Mouse (Mus musculus) ES-E14 (cell line): ENCODE measurements around the gene Fam184b. TPM values are rescaled to one million over a fixed set of nuclear protein-coding genes. Genes with fewer than 3 reads are reported as not detected.
A peak's percentile ranks its signal among the peaks of the same experiment; 100 is the strongest.

Source experiments
- DNase-seq: peaks from one replicate; pipeline ENCODE4 v3.0.0-alpha.2; 2013; ENCODE audit warnings: low read depth, low spot score
- H3K27ac ChIP-seq: 2 replicates; pipeline ENCODE4 v1.5.1; 2012; ENCODE audit warnings: low read depth, mild to moderate bottlenecking, low read length, moderate library complexity, mixed read lengths; ENCODE audit not compliant: poor library complexity, insufficient read depth, severe bottlenecking
- H3K36me3 ChIP-seq: 2 replicates; pipeline ENCODE4 v1.6.1; 2012; ENCODE audit warnings: mild to moderate bottlenecking, low read length, moderate library complexity, mixed read lengths; ENCODE audit not compliant: control insufficient read depth, poor library complexity, insufficient read depth, severe bottlenecking
- H3K4me1 ChIP-seq, 2 experiments: fragments of 150-350 bp in 1 of 2; sonication (generic) in 1 of 2; 2 replicates each; pipeline ENCODE4 v1.6.1; 2012; ENCODE audit warnings: low read length in 2 of 2, mild to moderate bottlenecking in 1 of 2, mixed read lengths in 1 of 2; ENCODE audit not compliant: control insufficient read depth in 2 of 2, insufficient read depth in 2 of 2, poor library complexity in 1 of 2
- H3K4me3 ChIP-seq, 2 experiments: fragments of 150-350 bp in 1 of 2; sonication (generic) in 1 of 2; 2 replicates each; pipeline ENCODE4 v1.5.1; 2012; ENCODE audit warnings: low read length in 2 of 2, low read depth in 1 of 2, mild to moderate bottlenecking in 1 of 2, mixed read lengths in 1 of 2; ENCODE audit not compliant: insufficient read depth in 1 of 2, poor library complexity in 1 of 2, severe bottlenecking in 1 of 2
- H3K9ac ChIP-seq: 2 replicates; pipeline ENCODE4 v1.6.1; 2012; ENCODE audit warnings: low read depth, mild to moderate bottlenecking, low read length, mixed read lengths; ENCODE audit not compliant: poor library complexity, insufficient read depth, severe bottlenecking
- H3K9me3 ChIP-seq: fragments of 150-350 bp; sonication (generic); 2 replicates; pipeline ENCODE4 v1.6.1; 2012; ENCODE audit warnings: low read depth, mild to moderate bottlenecking, low read length; ENCODE audit not compliant: control insufficient read depth, insufficient read depth
- CHD2 ChIP-seq: IDR thresholded peaks from 2 replicates; pipeline ENCODE4 v1.6.1; 2014; ENCODE audit warnings: mild to moderate bottlenecking, low read depth, low read length, inconsistent platforms
- HCFC1 ChIP-seq: IDR thresholded peaks from 2 replicates; pipeline ENCODE4 v1.6.1; 2012; ENCODE audit warnings: low read length, inconsistent platforms, borderline replicate concordance; ENCODE audit not compliant: insufficient read depth
- MAFK ChIP-seq: IDR thresholded peaks from 2 replicates; pipeline ENCODE4 v1.6.1; 2014; ENCODE audit warnings: mild to moderate bottlenecking, low read depth, low read length, inconsistent platforms; ENCODE audit not compliant: insufficient read depth
- ZC3H11A ChIP-seq: IDR thresholded peaks from 2 replicates; pipeline ENCODE4 v1.6.1; 2012; ENCODE audit warnings: low read depth, mild to moderate bottlenecking, inconsistent platforms, low read length, borderline replicate concordance
- ZNF384 ChIP-seq: IDR thresholded peaks from 2 replicates; pipeline ENCODE4 v1.6.1; 2012; ENCODE audit warnings: low read depth, low read length, inconsistent platforms
- in situ Hi-C, 2 experiments: fragments of 600-800 bp; cut with MboI; formaldehyde crosslinking; loops; one replicate each; pipeline ENCODE4 v1.15.1; 2025; ENCODE audit warnings: low sequenced_read_pairs in 2 of 2, inconsistent platforms in 1 of 2; ENCODE audit not compliant: unreplicated experiment in 2 of 2
- total RNA-seq: library from RNA; depleted of rRNA; stranded (reverse); fragments of 300-350 nt; gene quantifications from 2 replicates; pipeline ENCODE4 v1.2.3, GENCODE M21; 2012

Fam184b gene
- total RNA-seq, 1 experiment, result 0.45 TPM

- no peak for DNase-seq
- H3K9ac ChIP-seq, result no peak overlapping the region
- H3K4me3 ChIP-seq, result no peak overlapping the region
- in situ Hi-C loops, result no loop called here
- H3K36me3 ChIP-seq, result peaks cover 33% of the 10 kb centered on the region
- H3K9me3 ChIP-seq, result no peaks in the 10 kb centered on the region
- no peak for TF ChIP-seq ZC3H11A
- TF ChIP-seq ZNF384, result no peak
- no peak for TF ChIP-seq MAFK
- no peak for TF ChIP-seq HCFC1
- TF ChIP-seq CHD2, result no peak
- no peaks in the 10 kb centered on the region for H3K4me1 ChIP-seq
- H3K27ac ChIP-seq, result no peak overlapping the region
These were observed 126.5 kb downstream of the Fam184b start for GRCm38 (mm10) chr5:45512908-45513307.

GRCm38 (mm10) chr5:45510071-45510470 is 129.3 kb downstream of the Fam184b start:
- Histone ChIP-seq H3K36me3 (peaks cover 53% of the 10 kb centered on the region), H3K4me1 (no peaks in the 10 kb centered on the region), H3K9ac (no peak overlapping the region), H3K27ac (no peak overlapping the region), H3K4me3 (no peak overlapping the region), H3K9me3 (no peaks in the 10 kb centered on the region)
- DNase-seq, result no peak
- in situ Hi-C loops, result no loop called here
- TF ChIP-seq ZC3H11A, result no peak
- no peak for TF ChIP-seq CHD2
- no peak for TF ChIP-seq MAFK
- TF ChIP-seq ZNF384, result no peak
- no peak for TF ChIP-seq HCFC1

GRCm38 (mm10) chr5:45497564-45497963 is 141.8 kb downstream of the Fam184b start:
- peaks cover 5 to 9% of the 10 kb centered on the region in 2 experiments for H3K4me1 ChIP-seq
- DNase-seq, result no peak
- no peak overlapping the region for H3K4me3 ChIP-seq
- no peak overlapping the region for H3K9ac ChIP-seq
- no peak for TF ChIP-seq ZNF384
- H3K9me3 ChIP-seq, result no peaks in the 10 kb centered on the region
- in situ Hi-C loops, result no loop called here
- peaks cover 44% of the 10 kb centered on the region for H3K36me3 ChIP-seq
- no peak overlapping the region for H3K27ac ChIP-seq

- Histone ChIP-seq H3K9ac (no peak overlapping the region), H3K36me3 (peaks cover 42% of the 10 kb centered on the region), H3K9me3 (no peaks in the 10 kb centered on the region), H3K4me3 (no peak overlapping the region), H3K4me1 (peaks cover 5 to 10% of the 10 kb centered on the region in 2 experiments), H3K27ac (no peak overlapping the region)
- no peak for TF ChIP-seq CHD2
- DNase-seq, result no peak
- in situ Hi-C loops, result no loop called here
These were observed 142.4 kb downstream of the Fam184b start for GRCm38 (mm10) chr5:45496930-45497550.

GRCm38 (mm10) chr5:45496479-45496878 is 142.9 kb downstream of the Fam184b start:
- H3K9me3 ChIP-seq, result no peaks in the 10 kb centered on the region
- peak overlapping the region in 1 of 2 experiments; percentile 9; a peak in 1 of 4 replicates for H3K4me3 ChIP-seq
- in situ Hi-C loops, result no loop called here
- H3K27ac ChIP-seq, result no peak overlapping the region
- peaks cover 5 to 10% of the 10 kb centered on the region in 2 experiments for H3K4me1 ChIP-seq
- DNase-seq, result no peak
- H3K36me3 ChIP-seq, result peaks cover 38% of the 10 kb centered on the region
- peak overlapping the region; percentile 11; the same call in 1 of the 2 replicates for H3K9ac ChIP-seq
- TF ChIP-seq MAFK (no peak), HCFC1 (no peak), ZNF384 (no peak), CHD2 (no peak), ZC3H11A (no peak)
